Mouse (Mus musculus) kidney, embryonic 16.5 days (tissue): ENCODE results near the gene Sec24c. TPM values are rescaled to one million over a fixed set of nuclear protein-coding genes. Genes with fewer than 3 reads are reported as not detected.
A peak's percentile ranks its signal among the peaks of the same experiment; 100 is the strongest.

Source experiments
- ATAC-seq: fragments of 200-750 bp; cut with Nextera tagmentation; 2 replicates; pipeline ENCODE4 v1.8.0; 2017; ENCODE audit warnings: moderate TSS enrichment; ENCODE audit not compliant: low FRiP score, low TSS enrichment
- H3K27ac ChIP-seq: fragments of 300-500 bp; sonication (generic); 2 replicates; pipeline ENCODE4 v1.5.1; 2014; ENCODE audit warnings: low read length
- H3K27me3 ChIP-seq: fragments of 300-500 bp; sonication (generic); 2 replicates; pipeline ENCODE4 v1.6.1; 2014; ENCODE audit warnings: low read length, control low read depth, mixed read lengths; ENCODE audit not compliant: insufficient read depth
- H3K36me3 ChIP-seq: fragments of 300-500 bp; sonication (generic); 2 replicates; pipeline ENCODE4 v1.6.1; 2014; ENCODE audit warnings: low read length, control low read depth, mixed read lengths; ENCODE audit not compliant: insufficient read depth
- H3K4me1 ChIP-seq: fragments of 300-500 bp; sonication (generic); 2 replicates; pipeline ENCODE4 v1.6.1; 2014; ENCODE audit warnings: low read length, control low read depth, mixed read lengths; ENCODE audit not compliant: insufficient read depth
- H3K4me2 ChIP-seq: fragments of 300-500 bp; sonication (generic); replicated peaks from 2 replicates; pipeline ENCODE4 v1.6.1; 2014; ENCODE audit warnings: low read depth, low read length
- H3K4me3 ChIP-seq: fragments of 300-500 bp; sonication (generic); 2 replicates; pipeline ENCODE4 v1.5.1; 2014; ENCODE audit warnings: mild to moderate bottlenecking, low read length
- H3K9ac ChIP-seq: fragments of 300-500 bp; sonication (generic); replicated peaks from 2 replicates; pipeline ENCODE4 v1.6.1; 2014; ENCODE audit warnings: low read length
- H3K9me3 ChIP-seq: fragments of 300-500 bp; sonication (generic); 2 replicates; pipeline ENCODE4 v1.6.1; 2016; ENCODE audit warnings: low read length, control low read depth
- WGBS: fragments of 180-500 bp; shearing (Covaris S2); extraction: QIAGEN DNeasy Blood & Tissue Kit; methylation state at CpG from one replicate; pipeline ENCODE4 v1.1.7; 2014; 5-methylcytosine and 5-hydroxymethylcytosine counted together
- polyA plus RNA-seq: library from polyadenylated mRNA; unstranded; fragments of >200 nt; fragmentation: Nextera tagmentation; extraction: Ambion mirVana; gene quantifications from 2 replicates; pipeline ENCODE4 v1.2.1, GENCODE M21; 2015

Sec24c gene
- polyA plus RNA-seq, 1 experiment from 2014 or later: 113 TPM

GRCm38 (mm10) chr14:20640644-20641437 lies 33.3 kb upstream of the Sec24c start, which contains the start of gene Usp54:
Gene Usp54, minus strand, starts transcription at chr14:20641063.
- under 1% methylated on average over 72 of the region's 73 CpGs for WGBS
- peak within 1 kb of the TSS; percentile 95 for H3K9ac ChIP-seq
- H3K4me2 ChIP-seq: peak within 1 kb of the TSS; percentile 87
- no peaks in the 10 kb centered on the region for H3K9me3 ChIP-seq
- no peaks in the 10 kb centered on the region for H3K36me3 ChIP-seq
- H3K27me3 ChIP-seq: no peaks in the 10 kb centered on the region
- peak within 1 kb of the TSS; percentile 90 for H3K4me3 ChIP-seq
- peak; percentile 96 for ATAC-seq
- peaks cover 12% of the 10 kb centered on the region for H3K4me1 ChIP-seq
- H3K27ac ChIP-seq: peak within 1 kb of the TSS; percentile 93

- peak overlapping the region; percentile 93 for H3K27ac ChIP-seq
- no peaks in the 10 kb centered on the region for H3K36me3 ChIP-seq
- peak overlapping the region; percentile 81 for H3K4me2 ChIP-seq
- H3K9me3 ChIP-seq: no peaks in the 10 kb centered on the region
- ATAC-seq: no peak
- H3K4me1 ChIP-seq: peaks cover 12% of the 10 kb centered on the region
- 16% methylated on average over 10 of the region's 10 CpGs for WGBS
- H3K9ac ChIP-seq: peak overlapping the region; percentile 95
- H3K4me3 ChIP-seq: peak overlapping the region; percentile 90
- no peaks in the 10 kb centered on the region for H3K27me3 ChIP-seq
Observed at GRCm38 (mm10) chr14:20641438-20641875, 32.7 kb upstream of the Sec24c start.

- no peaks in the 10 kb centered on the region for H3K9me3 ChIP-seq
- WGBS: 42% methylated on average over 3 of the region's 3 CpGs
- no peak overlapping the region for H3K9ac ChIP-seq
- no peak overlapping the region for H3K4me3 ChIP-seq
- H3K27me3 ChIP-seq: no peaks in the 10 kb centered on the region
- H3K4me2 ChIP-seq: no peak overlapping the region
- H3K4me1 ChIP-seq: peaks cover 9% of the 10 kb centered on the region
- no peak for ATAC-seq
- no peaks in the 10 kb centered on the region for H3K36me3 ChIP-seq
- H3K27ac ChIP-seq: no peak overlapping the region
Observed at GRCm38 (mm10) chr14:20645547-20645946, 28.6 kb upstream of the Sec24c start.

GRCm38 (mm10) chr14:20646381-20646780 lies 27.7 kb upstream of the Sec24c start:
- ATAC-seq: no peak
- Histone ChIP-seq H3K4me1 (peaks cover 9% of the 10 kb centered on the region), H3K27ac (no peak overlapping the region), H3K9me3 (no peaks in the 10 kb centered on the region), H3K4me2 (no peak overlapping the region), H3K4me3 (no peak overlapping the region), H3K9ac (no peak overlapping the region), H3K36me3 (no peaks in the 10 kb centered on the region), H3K27me3 (no peaks in the 10 kb centered on the region)

DNA sequence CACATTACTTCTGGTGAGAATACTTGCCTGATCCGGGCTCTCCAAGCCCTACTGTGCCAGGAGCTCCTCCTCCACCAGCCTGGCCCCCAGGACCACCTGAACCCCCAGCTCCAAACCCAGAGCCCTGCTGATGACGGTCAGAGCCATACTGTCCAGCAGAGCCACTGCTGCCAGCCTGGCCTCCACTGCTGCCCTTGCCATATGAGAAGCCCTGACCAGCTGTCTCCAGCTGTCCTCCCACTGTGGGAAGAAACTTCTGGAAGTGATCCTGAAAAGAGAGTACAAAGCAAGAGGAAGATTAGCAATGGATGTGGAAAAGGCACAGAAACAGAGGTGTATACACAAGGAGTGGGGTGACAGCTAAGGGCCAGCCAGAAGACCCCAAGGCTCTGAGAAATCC lies 23.1 kb upstream of the Sec24c start:
- no peaks in the 10 kb centered on the region for H3K36me3 ChIP-seq
- H3K4me3 ChIP-seq: no peak overlapping the region
- no peaks in the 10 kb centered on the region for H3K9me3 ChIP-seq
- 0 out of 2 replicates have a peak overlapping the region, but pooled peaks have one; percentile 21 for H3K27ac ChIP-seq
- H3K27me3 ChIP-seq: no peaks in the 10 kb centered on the region
- WGBS: 66% methylated on average over 2 of the region's 2 CpGs
- no peak overlapping the region for H3K9ac ChIP-seq
- no peaks in the 10 kb centered on the region for H3K4me1 ChIP-seq
- ATAC-seq: no peak
- H3K4me2 ChIP-seq: no peak overlapping the region

- H3K27me3 ChIP-seq: no peaks in the 10 kb centered on the region
- WGBS: 36% methylated on average over 4 of the region's 4 CpGs
Observed at GRCm38 (mm10) chr14:20651722-20652256, 22.3 kb upstream of the Sec24c start.

GRCm38 (mm10) chr14:20654690-20655421 lies 19.3 kb upstream of the Sec24c start:
- Histone ChIP-seq H3K36me3 (no peaks in the 10 kb centered on the region), H3K4me2 (no peak overlapping the region), H3K27me3 (no peaks in the 10 kb centered on the region), H3K4me1 (peaks cover 5% of the 10 kb centered on the region; the same call in 1 of the 2 replicates), H3K9me3 (no peaks in the 10 kb centered on the region), H3K9ac (no peak overlapping the region), H3K4me3 (no peak overlapping the region), H3K27ac (no peak overlapping the region)
- 56% methylated on average over 9 of the region's 9 CpGs for WGBS
- no peak for ATAC-seq

More at GRCm38 (mm10) chr14:20651722-20652256, 22.3 kb upstream of the Sec24c start:
- Histone ChIP-seq H3K4me1 (peaks cover 5% of the 10 kb centered on the region; the same call in 1 of the 2 replicates), H3K9ac (no peak overlapping the region), H3K4me3 (no peak overlapping the region), H3K36me3 (no peaks in the 10 kb centered on the region), H3K4me2 (no peak overlapping the region), H3K9me3 (no peaks in the 10 kb centered on the region), H3K27ac (no peak overlapping the region)
- ATAC-seq: peak; percentile 52; the same call in 1 of the 2 replicates

- no peaks in the 10 kb centered on the region for H3K9me3 ChIP-seq
- no peak overlapping the region for H3K4me3 ChIP-seq
- no peak overlapping the region; the same call in 1 of the 2 replicates for H3K9ac ChIP-seq
- 50% methylated on average over 9 of the region's 9 CpGs for WGBS
- H3K27me3 ChIP-seq: no peaks in the 10 kb centered on the region
- no peak overlapping the region for H3K4me2 ChIP-seq
- H3K27ac ChIP-seq: no peak overlapping the region
- no peak for ATAC-seq
- H3K36me3 ChIP-seq: no peaks in the 10 kb centered on the region
- H3K4me1 ChIP-seq: peaks cover 5% of the 10 kb centered on the region; the same call in 1 of the 2 replicates
Observed at GRCm38 (mm10) chr14:20655731-20656130, 18.4 kb upstream of the Sec24c start.

DNA sequence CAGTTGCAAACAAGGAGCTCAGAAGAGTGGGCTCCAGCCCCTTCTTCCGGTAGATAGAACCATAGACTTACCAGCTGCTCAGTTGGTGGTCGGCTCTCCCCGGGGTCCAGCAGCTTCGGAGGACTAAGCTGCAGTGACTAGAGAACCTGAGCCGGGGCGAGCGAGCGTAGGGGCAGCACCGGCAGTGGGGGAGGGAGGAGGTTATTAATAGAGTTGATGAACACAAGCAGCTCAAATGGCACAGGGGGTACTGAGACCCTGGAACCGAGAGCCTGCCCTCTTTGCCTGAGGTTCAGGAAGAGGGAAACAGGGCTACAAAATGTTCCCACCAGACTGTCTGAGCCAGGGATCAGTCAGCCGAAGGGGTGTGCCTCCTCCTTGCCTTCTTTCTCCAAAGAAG lies 17.7 kb upstream of the Sec24c start, which contains the start of gene Myoz1:
Gene Myoz1 (minus strand): TSS at position 180 of the 400 bp plus-strand sequence.
- ATAC-seq: no peak
- Histone ChIP-seq H3K9me3 (no peaks in the 10 kb centered on the region), H3K27ac (no peak within 1 kb of the TSS), H3K9ac (no peak within 1 kb of the TSS; the same call in 1 of the 2 replicates), H3K4me3 (no peak within 1 kb of the TSS), H3K36me3 (no peaks in the 10 kb centered on the region), H3K27me3 (no peaks in the 10 kb centered on the region), H3K4me2 (0 out of 2 replicates have a peak within 1 kb of the TSS, but pooled peaks have one; percentile 16), H3K4me1 (peaks cover 5% of the 10 kb centered on the region; the same call in 1 of the 2 replicates)
- 36% methylated on average over 11 of the region's 11 CpGs for WGBS
